Mouse (Mus musculus) CH12.LX (cell line): Measurements from ENCODE around the gene Igfbp2. TPM values are rescaled to one million over a fixed set of nuclear protein-coding genes. Genes with fewer than 3 reads are reported as not detected.

Experiments
- DNase-seq: peaks from one replicate; pipeline ENCODE4 v3.0.0-alpha.2; 2013; ENCODE audit errors: extremely low read depth
- H3K27ac ChIP-seq: 2 replicates; pipeline ENCODE4 v1.5.1; 2012; ENCODE audit warnings: low read depth, mild to moderate bottlenecking, control low read depth, moderate library complexity; ENCODE audit not compliant: insufficient read depth
- H3K27me3 ChIP-seq: replicated peaks from 2 replicates; pipeline ENCODE3; 2012; ENCODE audit warnings: inconsistent platforms
- H3K36me3 ChIP-seq, 2 experiments: replicated peaks in 1 of 2; 2 replicates each; pipeline versions ENCODE3 to v1.6.1; 2012; ENCODE audit warnings: inconsistent platforms in 1 of 2, low read length in 1 of 2, mild to moderate bottlenecking in 1 of 2, mixed read lengths in 1 of 2, moderate library complexity in 1 of 2; ENCODE audit not compliant: control insufficient read depth in 1 of 2, insufficient read depth in 1 of 2
- H3K4me1 ChIP-seq, 2 experiments: 2 replicates each; pipeline ENCODE4 v1.6.1; 2012; ENCODE audit warnings: inconsistent platforms in 1 of 2, moderate library complexity in 1 of 2; ENCODE audit not compliant: insufficient read depth in 2 of 2, control insufficient read depth in 1 of 2
- H3K4me2 ChIP-seq: 2 replicates; pipeline ENCODE4 v1.6.1; 2012; ENCODE audit warnings: low read depth, mild to moderate bottlenecking, control low read depth; ENCODE audit not compliant: poor library complexity, insufficient read depth, severe bottlenecking
- H3K4me3 ChIP-seq, 3 experiments: fragments of 150-350 bp in 1 of 3; sonication (generic) in 1 of 3; replicated peaks in 1 of 3; 2 replicates each; pipeline versions ENCODE3 to v1.5.1; 2011 to 2012; ENCODE audit warnings: low read depth in 2 of 3, low read length in 2 of 3, mild to moderate bottlenecking in 2 of 3, moderate library complexity in 2 of 3, control low read depth in 1 of 3, improper control_type of control experiment in 1 of 3, inconsistent platforms in 1 of 3, mixed read lengths in 1 of 3; ENCODE audit not compliant: poor library complexity in 1 of 3
- H3K79me2 ChIP-seq: replicated peaks from 2 replicates; pipeline ENCODE4 v1.6.1; 2012; ENCODE audit warnings: mild to moderate bottlenecking, moderate library complexity; ENCODE audit not compliant: control insufficient read depth, poor library complexity, insufficient read depth, severe bottlenecking; ENCODE audit errors: extremely low read depth
- H3K9ac ChIP-seq: 2 replicates; pipeline ENCODE4 v1.6.1; 2012; ENCODE audit warnings: low read depth, mild to moderate bottlenecking, control low read depth, moderate library complexity; ENCODE audit not compliant: insufficient read depth
- H3K9me3 ChIP-seq: replicated peaks from 2 replicates; pipeline ENCODE3; 2012; ENCODE audit warnings: low read length, inconsistent platforms, mixed read lengths
- BHLHE40 ChIP-seq: IDR thresholded peaks from 2 replicates; pipeline ENCODE4 v1.6.1; 2011; ENCODE audit warnings: mild to moderate bottlenecking, low read depth, low read length, improper control_type of control experiment
- CHD2 ChIP-seq: IDR thresholded peaks from 2 replicates; pipeline ENCODE4 v1.6.1; 2011; ENCODE audit warnings: low read length, improper control_type of control experiment
- CTCF ChIP-seq, 2 experiments: IDR thresholded peaks in 1 of 2; conservative IDR thresholded peaks in 1 of 2; 2 replicates each; pipeline ENCODE4 v1.5.1; 2011 to 2012; ENCODE audit warnings: low read depth in 2 of 2, low read length in 2 of 2, improper control_type of control experiment in 1 of 2, inconsistent platforms in 1 of 2, mild to moderate bottlenecking in 1 of 2, moderate library complexity in 1 of 2
- E2F4 ChIP-seq: IDR thresholded peaks from 2 replicates; pipeline ENCODE4 v1.6.1; 2011; ENCODE audit warnings: low read depth, low read length, improper control_type of control experiment; ENCODE audit not compliant: insufficient replicate concordance
- ELF1 ChIP-seq: IDR thresholded peaks from 2 replicates; pipeline ENCODE4 v1.6.1; 2014; ENCODE audit warnings: low read depth, mild to moderate bottlenecking, inconsistent platforms, low read length, improper control_type of control experiment
- ETS1 ChIP-seq: conservative IDR thresholded peaks from 2 replicates; pipeline ENCODE4 v1.6.1; 2012; ENCODE audit warnings: low read depth, mild to moderate bottlenecking, inconsistent platforms, low read length, improper control_type of control experiment, moderate library complexity
- HCFC1 ChIP-seq: IDR thresholded peaks from 2 replicates; pipeline ENCODE4 v1.6.1; 2012; ENCODE audit warnings: low read depth, mild to moderate bottlenecking, inconsistent platforms, low read length, improper control_type of control experiment
- KAT2A ChIP-seq: IDR thresholded peaks from 2 replicates; pipeline ENCODE4 v1.6.1; 2012; ENCODE audit warnings: low read length, improper control_type of control experiment, inconsistent platforms; ENCODE audit not compliant: insufficient replicate concordance
- MAFK ChIP-seq: IDR thresholded peaks from 2 replicates; pipeline ENCODE4 v1.6.1; 2011; ENCODE audit warnings: low read length, improper control_type of control experiment; ENCODE audit not compliant: insufficient replicate concordance
- MAX ChIP-seq: IDR thresholded peaks from 2 replicates; pipeline ENCODE4 v1.6.1; 2011; ENCODE audit warnings: low read length, improper control_type of control experiment
- MAZ ChIP-seq: IDR thresholded peaks from 2 replicates; pipeline ENCODE4 v1.6.1; 2012; ENCODE audit warnings: low read depth, mild to moderate bottlenecking, inconsistent platforms, low read length, improper control_type of control experiment, moderate library complexity
- MEF2A ChIP-seq: IDR thresholded peaks from 2 replicates; pipeline ENCODE4 v1.6.1; 2014; ENCODE audit warnings: low read depth, mild to moderate bottlenecking, inconsistent platforms, low read length, improper control_type of control experiment, borderline replicate concordance
- MXI1 ChIP-seq: IDR thresholded peaks from 2 replicates; pipeline ENCODE4 v1.6.1; 2011; ENCODE audit warnings: mild to moderate bottlenecking, low read depth, low read length, improper control_type of control experiment
- MYC ChIP-seq: IDR thresholded peaks from 2 replicates; pipeline ENCODE4 v1.6.1; 2011; ENCODE audit warnings: low read depth, mild to moderate bottlenecking, improper control_type of control experiment, low read length
- NELFE ChIP-seq: IDR thresholded peaks from 2 replicates; pipeline ENCODE4 v1.6.1; 2011; ENCODE audit warnings: low read depth, low read length, improper control_type of control experiment
- NRF1 ChIP-seq: IDR thresholded peaks from 2 replicates; pipeline ENCODE4 v1.6.1; 2014; ENCODE audit warnings: low read depth, mild to moderate bottlenecking, inconsistent platforms, low read length, improper control_type of control experiment, moderate library complexity
- PAX5 ChIP-seq: IDR thresholded peaks from 2 replicates; pipeline ENCODE4 v1.6.1; 2012; ENCODE audit warnings: low read length, inconsistent platforms, mixed read lengths
- POLR2AphosphoS2 ChIP-seq: IDR thresholded peaks from 2 replicates; pipeline ENCODE4 v1.6.1; 2011; ENCODE audit warnings: low read depth, low read length, improper control_type of control experiment
- RCOR1 ChIP-seq: conservative IDR thresholded peaks from 2 replicates; pipeline ENCODE4 v1.6.1; 2012; ENCODE audit warnings: low read depth, mild to moderate bottlenecking, inconsistent platforms, low read length, improper control_type of control experiment
- SIN3A ChIP-seq: IDR thresholded peaks from 2 replicates; pipeline ENCODE4 v1.6.1; 2012; ENCODE audit warnings: low read length, improper control_type of control experiment, inconsistent platforms
- SMC3 ChIP-seq: IDR thresholded peaks from 2 replicates; pipeline ENCODE4 v1.6.1; 2011; ENCODE audit warnings: low read depth, low read length, improper control_type of control experiment
- UBTF ChIP-seq: IDR thresholded peaks from 2 replicates; pipeline ENCODE4 v1.6.1; 2012; ENCODE audit warnings: low read depth, mild to moderate bottlenecking, inconsistent platforms, low read length, improper control_type of control experiment, moderate library complexity
- USF2 ChIP-seq: conservative IDR thresholded peaks from 2 replicates; pipeline ENCODE4 v1.6.1; 2011; ENCODE audit warnings: low read depth, low read length, improper control_type of control experiment
- ZC3H11A ChIP-seq: IDR thresholded peaks from 2 replicates; pipeline ENCODE4 v1.6.1; 2012; ENCODE audit warnings: low read depth, mild to moderate bottlenecking, inconsistent platforms, low read length, improper control_type of control experiment
- ZKSCAN1 ChIP-seq: IDR thresholded peaks from 2 replicates; pipeline ENCODE4 v1.6.1; 2012; ENCODE audit warnings: low read depth, inconsistent platforms, low read length, improper control_type of control experiment, borderline replicate concordance
- ZMIZ1 ChIP-seq: IDR thresholded peaks from 2 replicates; pipeline ENCODE4 v1.6.1; 2012; ENCODE audit warnings: low read depth, mild to moderate bottlenecking, inconsistent platforms, low read length, improper control_type of control experiment
- ZNF384 ChIP-seq: IDR thresholded peaks from 2 replicates; pipeline ENCODE4 v1.6.1; 2012; ENCODE audit warnings: low read depth, low read length, improper control_type of control experiment, inconsistent platforms
- dilution Hi-C: fragments of 300-500 bp; cut with MboI; formaldehyde crosslinking; loops from 2 replicates; pipeline ENCODE4 v1.14.3; 2020; ENCODE audit warnings: low sequenced_read_pairs; ENCODE audit not compliant: extremely low pct_unique_long_range_greater_than_20kb, extremely low pct_ligation_motif_present
- in situ Hi-C: fragments of 300-500 bp; cut with MboI; formaldehyde crosslinking; loops from 3 replicates; pipeline ENCODE4 v1.14.3; 2019; ENCODE audit warnings: low sequenced_read_pairs, low pct_ligation_motif_present, low pct_unique_long_range_greater_than_20kb, mixed read lengths
- polyA plus RNA-seq: library from polyadenylated mRNA; unstranded; fragments of >175 nt; gene quantifications from 2 replicates; pipeline ENCODE4 v1.2.1, GENCODE M21; 2012; ENCODE audit warnings: low read depth; ENCODE audit not compliant: insufficient read length
- total RNA-seq, 2 experiments: library from RNA; depleted of rRNA; stranded (reverse); fragments of 300-350 nt in 1 of 2; fragments of >200 nt in 1 of 2; gene quantifications; 2 replicates each; pipeline ENCODE4 v1.2.3; 2012 to 2014

Igfbp2 gene
- total and polyA plus RNA-seq, 3 experiments, result 294 to 662 (median 350) TPM

GRCm38 (mm10) chr1:72873078-72873477 is 48.8 kb downstream of the Igfbp2 start:
- H3K4me3 ChIP-seq, result peak overlapping the region in 2 of 3 experiments; percentile 6 to 11
- in situ Hi-C loops (loop anchor here (10.0 to 25.0 kb wide), 3 partner anchors 286 to 982 kb away; partner anchors contain the start of gene Smarcal1), dilution Hi-C loops (no loop called here)
- peaks cover 51% of the 10 kb centered on the region for H3K27me3 ChIP-seq
- no peak overlapping the region for H3K27ac ChIP-seq
- no peaks in the 10 kb centered on the region for H3K79me2 ChIP-seq
- no peak for DNase-seq
- H3K9me3 ChIP-seq, result no peaks in the 10 kb centered on the region
- H3K4me2 ChIP-seq, result peak overlapping the region; percentile 94
- peaks cover 11 to 50% of the 10 kb centered on the region in 2 experiments for H3K4me1 ChIP-seq
- no peak overlapping the region for H3K9ac ChIP-seq
- TF ChIP-seq E2F4 (no peak), SIN3A (no peak), ZC3H11A (no peak), NRF1 (no peak), CTCF (conservative IDR thresholded peaks at IDR 0.05 in 1 of 2, IDR thresholded peaks at IDR 0.05 in 1 of 2; ENCODE audit: low read depth in 2 of 2, low read length in 2 of 2) (no peak), ZNF384 (no peak), ETS1 (no peak), PAX5 (no peak), CHD2 (no peak), ZMIZ1 (no peak), MXI1 (no peak), MEF2A (no peak)
- TF ChIP-seq, all 38 proteins: peak for 0
- H3K36me3 ChIP-seq, result no peaks in the 10 kb centered on the region

DNA sequence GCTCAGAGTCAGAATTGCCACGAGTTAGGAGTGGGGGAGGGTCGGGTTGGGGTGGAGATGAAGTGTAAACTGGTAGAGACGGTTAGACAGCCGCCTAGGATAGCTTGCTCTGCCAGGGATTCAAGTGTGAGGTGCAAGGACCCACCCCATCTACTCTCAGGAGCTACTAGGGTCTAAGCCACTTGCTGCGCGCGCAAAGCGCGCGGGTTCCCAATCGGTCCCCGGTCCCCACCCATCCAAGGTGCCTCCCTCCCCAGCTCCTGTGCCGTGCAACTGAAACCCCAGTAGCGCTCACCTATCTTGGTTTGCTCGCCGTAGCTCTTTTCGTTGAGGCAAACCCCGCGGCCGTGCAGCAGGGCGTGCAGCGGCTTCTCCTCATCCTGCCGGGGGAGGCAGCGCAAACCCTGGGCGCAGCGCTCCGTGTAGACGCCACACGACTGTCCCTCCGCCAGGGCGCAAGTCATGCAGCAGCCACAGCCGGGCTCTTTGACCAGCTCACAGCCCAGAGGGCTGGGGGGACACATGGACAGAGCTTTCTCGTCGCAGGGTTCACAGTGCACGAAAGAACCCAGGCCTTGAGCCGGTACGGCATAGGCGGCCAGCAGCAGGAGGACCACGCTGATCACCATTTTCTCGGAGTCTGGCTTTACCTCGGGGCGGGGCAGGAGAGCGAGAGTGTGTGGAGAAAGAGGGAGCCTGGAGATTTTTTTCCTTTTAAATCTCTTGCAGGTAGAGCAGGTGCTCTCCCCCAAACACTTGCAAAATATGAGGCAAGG is 49.4 kb downstream of the Igfbp2 start:
- Histone ChIP-seq H3K36me3 (no peaks in the 10 kb centered on the region), H3K27me3 (peaks cover 53% of the 10 kb centered on the region), H3K9me3 (no peaks in the 10 kb centered on the region)
- TF ChIP-seq CTCF (conservative IDR thresholded peaks at IDR 0.05 in 1 of 2, IDR thresholded peaks at IDR 0.05 in 1 of 2; ENCODE audit: low read depth in 2 of 2, low read length in 2 of 2), result no peak; a peak in 1 of 4 replicates
- TF ChIP-seq USF2, result no peak
- TF ChIP-seq KAT2A, result no peak
- no peak for TF ChIP-seq MYC
- TF ChIP-seq BHLHE40, result no peak
- no peak for TF ChIP-seq ELF1
- no peak for TF ChIP-seq NELFE
- TF ChIP-seq RCOR1, result no peak
- no peak for TF ChIP-seq SMC3
- no peak for TF ChIP-seq NRF1
- no peak for TF ChIP-seq POLR2AphosphoS2
- no peak for TF ChIP-seq MAX
- 0 out of 2 replicates have a peak, but pooled peaks have one; percentile 15 for TF ChIP-seq MAZ
- TF ChIP-seq HCFC1, result no peak
- no peak for TF ChIP-seq ETS1
- no peak for TF ChIP-seq ZKSCAN1
- peak; percentile 92 for TF ChIP-seq UBTF
- peak; percentile 67; the same call in 1 of the 2 replicates for TF ChIP-seq MXI1
- TF ChIP-seq ZC3H11A, result no peak
- TF ChIP-seq MEF2A, result no peak
- TF ChIP-seq MAFK, result no peak
- TF ChIP-seq, all 38 proteins: peak for 3
- peak overlapping the region in 1 of 3 experiments; percentile 4 for H3K4me3 ChIP-seq
- dilution Hi-C loops, result no loop called here
- H3K9ac ChIP-seq, result no peak overlapping the region
- H3K4me2 ChIP-seq, result peak overlapping the region; percentile 94
- no peak overlapping the region for H3K27ac ChIP-seq
- no peak for DNase-seq
- peaks cover 11 to 47% of the 10 kb centered on the region in 2 experiments for H3K4me1 ChIP-seq
- in situ Hi-C loops, result loop anchor here (10.0 to 25.0 kb wide), 3 partner anchors 286 to 981 kb away; partner anchors contain the start of gene Smarcal1
- no peaks in the 10 kb centered on the region for H3K79me2 ChIP-seq
